ENCODE assay signal across 17 mouse cellular contexts in genomic region chr5:41348410-41348821, GRCm38 (mm10).
DNase-seq lines count a peak whose midpoint lies in the region; ATAC-seq and TF ChIP-seq lines count a peak whose summit lies in the region.
"Had no signal": no experiment of that assay in that cellular context is flagged by ENCODE, and none has a peak within 500 bp of the region (broad histone marks: within the 10 kb centered on the region; RNA-seq: fewer than 3 reads in every experiment).

No protein-coding gene starts in this region.

- no peak for TF ChIP-seq POLR2A in cerebellum, adult 2 months (IDR thresholded peaks at IDR 0.05; ENCODE audit: borderline replicate concordance, insufficient read depth, low read length)

- H3K4me2 ChIP-seq in midbrain, postnatal 0 days (ENCODE audit: low read depth, low read length, poor library complexity, severe bottlenecking), result no peak overlapping the region
- no peak overlapping the region for H3K4me2 ChIP-seq in midbrain, embryonic 16.5 days (ENCODE audit: low read length)
- H3K4me2 ChIP-seq: forebrain, embryonic 12.5 days; hindbrain, embryonic 15.5 days; limb, embryonic 13.5 days had no signal

- peak; percentile 8 for DNase-seq in midbrain, postnatal 0 days (ENCODE audit: low spot score)
- peak; percentile 75 to 86 for DNase-seq in cerebellum, adult 2 months
- DNase-seq in gastrocnemius, adult 2 months, result peak; percentile 40
- DNase-seq in embryo, embryonic 10 days (ENCODE audit: low spot score), result no peak
- no peak for DNase-seq in urinary bladder, adult 2 months (ENCODE audit: low spot score)
- no peak for DNase-seq in heart, postnatal 10 days
- DNase-seq: heart, postnatal 14 days; kidney, adult 11 months; kidney, postnatal 10 days; lung, postnatal 10 days; thymus, postnatal 36 days had no signal

- H3K36me3 ChIP-seq in midbrain, postnatal 0 days (ENCODE audit: insufficient read depth, low read length), result no peaks in the 10 kb centered on the region
- H3K36me3 ChIP-seq in midbrain, embryonic 16.5 days (ENCODE audit: control insufficient read depth, insufficient read depth, low read length), result no peaks in the 10 kb centered on the region
- H3K36me3 ChIP-seq: forebrain, embryonic 12.5 days; hindbrain, embryonic 15.5 days; limb, embryonic 13.5 days had no signal

- no peak overlapping the region for H3K4me3 ChIP-seq in midbrain, postnatal 0 days (ENCODE audit: low read depth, low read length)
- H3K4me3 ChIP-seq in midbrain, embryonic 16.5 days (ENCODE audit: low read depth, low read length), result no peak overlapping the region
- no peak overlapping the region for H3K4me3 ChIP-seq in cerebellum, adult 2 months (replicated peaks; ENCODE audit: insufficient read depth, low read depth, low read length)
- no peak overlapping the region for H3K4me3 ChIP-seq in gastrocnemius, adult 2 months
- H3K4me3 ChIP-seq: forebrain, embryonic 12.5 days; hindbrain, embryonic 15.5 days; layer of hippocampus, adult 2 months; left cerebral cortex, adult 2 months; limb, embryonic 13.5 days had no signal

- H3K9me3 ChIP-seq in midbrain, postnatal 0 days (ENCODE audit: low read length), result no peaks in the 10 kb centered on the region
- no peaks in the 10 kb centered on the region for H3K9me3 ChIP-seq in midbrain, embryonic 16.5 days (replicated peaks; ENCODE audit: control insufficient read depth, low read length, poor library complexity, severe bottlenecking)
- H3K9me3 ChIP-seq: forebrain, embryonic 12.5 days; hindbrain, embryonic 15.5 days; limb, embryonic 13.5 days had no signal

- no peak for ATAC-seq in midbrain, postnatal 0 days (ENCODE audit: low FRiP score)
- no peak for ATAC-seq in midbrain, embryonic 16.5 days

- no peak overlapping the region for H3K27ac ChIP-seq in midbrain, postnatal 0 days (ENCODE audit: low read depth, low read length)
- H3K27ac ChIP-seq in midbrain, embryonic 16.5 days (ENCODE audit: low read length), result no peak overlapping the region
- H3K27ac ChIP-seq in cerebellum, adult 2 months (ENCODE audit: insufficient read depth, low read length), result no peak overlapping the region
- no peak overlapping the region for H3K27ac ChIP-seq in gastrocnemius, adult 2 months
- H3K27ac ChIP-seq: forebrain, embryonic 12.5 days; hindbrain, embryonic 15.5 days; layer of hippocampus, adult 2 months; left cerebral cortex, adult 2 months; limb, embryonic 13.5 days had no signal

- no peak for TF ChIP-seq CTCF in midbrain, postnatal 0 days (IDR thresholded peaks at IDR 0.05)
- no peak for TF ChIP-seq CTCF in cerebellum, adult 2 months (IDR thresholded peaks at IDR 0.05; ENCODE audit: borderline replicate concordance, insufficient read depth, low read depth, low read length)
- TF ChIP-seq CTCF in gastrocnemius, adult 2 months (IDR thresholded peaks at IDR 0.05), result no peak

- intact Hi-C loops in gastrocnemius, adult 2 months (cut with DNase I), result no loop called here
- intact Hi-C loops in heart, postnatal 10 days (cut with DNase I), result no loop called here

- no peaks in the 10 kb centered on the region for H3K27me3 ChIP-seq in midbrain, postnatal 0 days (ENCODE audit: insufficient read depth, low read length)
- H3K27me3 ChIP-seq in midbrain, embryonic 16.5 days (ENCODE audit: control insufficient read depth, insufficient read depth, low read depth, low read length), result no peaks in the 10 kb centered on the region
- no peaks in the 10 kb centered on the region; the same call in 1 of the 2 replicates for H3K27me3 ChIP-seq in cerebellum, adult 2 months (ENCODE audit: control insufficient read depth, insufficient read depth, low read length)
- H3K27me3 ChIP-seq: forebrain, embryonic 12.5 days; hindbrain, embryonic 15.5 days; limb, embryonic 13.5 days had no signal

- 67% methylated on average over 2 of the region's 2 CpGs for WGBS in midbrain, postnatal 0 days
- 78% methylated on average over 2 of the region's 2 CpGs for WGBS in midbrain, embryonic 16.5 days
- WGBS in cerebellum, adult 2 months, result 3% methylated on average over 2 of the region's 2 CpGs

- no peaks in the 10 kb centered on the region for H3K4me1 ChIP-seq in midbrain, postnatal 0 days (ENCODE audit: insufficient read depth, low read length)
- no peaks in the 10 kb centered on the region for H3K4me1 ChIP-seq in midbrain, embryonic 16.5 days (ENCODE audit: control insufficient read depth, insufficient read depth, low read length)
- H3K4me1 ChIP-seq in cerebellum, adult 2 months (ENCODE audit: control insufficient read depth, insufficient read depth, low read length), result peaks cover 16% of the 10 kb centered on the region; the same call in 1 of the 2 replicates
- H3K4me1 ChIP-seq: forebrain, embryonic 12.5 days; hindbrain, embryonic 15.5 days; limb, embryonic 13.5 days had no signal

- no peak overlapping the region for H3K9ac ChIP-seq in midbrain, postnatal 0 days (replicated peaks; ENCODE audit: low read length, poor library complexity, severe bottlenecking)
- H3K9ac ChIP-seq in midbrain, embryonic 16.5 days (ENCODE audit: low read depth, low read length), result no peak overlapping the region
- H3K9ac ChIP-seq: forebrain, embryonic 12.5 days; hindbrain, embryonic 15.5 days; limb, embryonic 13.5 days had no signal

Comparison
In these comparisons a context has a peak if more than half of its experiments do, and no peak if none do; other contexts are left out.
1. DNase-seq: peak in midbrain, postnatal 0 days (single experiment), cerebellum, adult 2 months (2 of 2) and gastrocnemius, adult 2 months (single experiment); none in embryo, embryonic 10 days (single experiment), urinary bladder, adult 2 months (single experiment) and heart, postnatal 10 days (0 of 2).